Mouse (Mus musculus) bone marrow macrophage, adult 2 months (primary cell): ENCODE data around the gene Nectin1.

Experiments used
- CTCF ChIP-seq: IDR thresholded peaks from 2 replicates; pipeline ENCODE4 v1.5.1; 2012; ENCODE audit warnings: low read depth, mild to moderate bottlenecking, low read length, moderate library complexity
- POLR2A ChIP-seq: IDR thresholded peaks from 2 replicates; pipeline ENCODE4 v1.6.1; 2012; ENCODE audit warnings: mild to moderate bottlenecking, low read depth, low read length, borderline replicate concordance

GRCm38 (mm10) chr9:43827593-43827992, 83.8 kb downstream of the Nectin1 start:
- TF ChIP-seq CTCF (peak; percentile 89), POLR2A (no peak)
